Mouse (Mus musculus): ENCODE measurements around the gene Wasf1.

Gene Wasf1

DNA sequence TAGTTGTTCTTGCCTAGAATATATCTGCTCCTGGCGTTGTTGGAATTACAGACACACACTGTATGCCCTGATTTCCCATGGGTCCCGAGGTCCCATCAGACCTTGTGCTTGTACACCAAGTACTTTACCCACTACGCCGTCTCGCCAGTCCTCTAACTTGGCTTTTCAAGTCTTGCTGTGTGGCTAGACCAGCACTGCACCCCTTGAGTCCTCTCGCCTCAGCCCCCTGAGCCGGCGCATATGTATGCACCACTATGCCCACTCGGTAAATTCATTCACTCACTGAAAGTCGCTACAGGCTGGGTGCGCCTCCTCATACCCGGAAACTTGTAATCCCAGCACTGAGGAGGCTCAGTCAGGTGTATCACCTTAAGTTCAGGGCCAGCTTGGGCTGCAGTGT lies 12.5 kb downstream of the Wasf1 start:
- DNase-seq, result no peak

DNA sequence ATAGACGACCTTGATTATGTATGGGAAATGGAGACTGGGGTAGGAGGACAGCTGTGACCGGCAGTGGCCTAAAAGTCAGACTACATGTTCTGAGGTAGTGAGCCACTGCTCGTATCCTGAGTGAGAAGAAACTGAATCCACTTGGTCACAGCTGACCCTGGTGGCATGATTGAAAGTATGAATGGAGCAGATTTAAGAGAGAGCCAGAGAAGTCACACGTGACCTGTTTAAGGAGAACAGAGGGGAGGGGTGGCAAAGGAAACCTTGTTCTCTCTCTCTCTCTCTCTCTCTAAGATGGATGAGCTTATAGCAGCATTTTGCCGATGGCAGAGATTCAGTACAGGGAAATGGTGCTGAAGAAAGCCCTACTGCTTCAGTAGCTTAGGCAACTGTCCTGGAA lies 13.4 kb downstream of the Wasf1 start:
- no peak for DNase-seq

DNA sequence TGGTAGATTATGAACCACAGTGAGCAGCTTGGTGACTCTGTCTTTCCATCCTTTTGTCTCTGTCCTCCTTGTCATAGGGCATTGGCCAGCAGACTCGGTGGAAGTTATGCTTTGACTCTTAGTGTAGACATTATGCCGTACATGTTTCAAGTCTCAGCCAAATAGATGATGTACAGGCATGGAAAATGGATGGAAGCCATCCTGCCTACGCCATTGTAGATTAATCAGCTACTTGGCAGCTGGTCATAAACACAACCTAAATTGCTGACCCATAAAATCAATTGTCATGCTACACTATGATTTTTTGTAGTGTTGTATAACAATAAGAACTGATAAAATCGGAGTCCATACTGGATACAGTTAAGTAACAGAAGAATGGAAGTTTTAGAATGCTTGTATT lies 18.5 kb downstream of the Wasf1 start:
- DNase-seq, result no peak

DNA sequence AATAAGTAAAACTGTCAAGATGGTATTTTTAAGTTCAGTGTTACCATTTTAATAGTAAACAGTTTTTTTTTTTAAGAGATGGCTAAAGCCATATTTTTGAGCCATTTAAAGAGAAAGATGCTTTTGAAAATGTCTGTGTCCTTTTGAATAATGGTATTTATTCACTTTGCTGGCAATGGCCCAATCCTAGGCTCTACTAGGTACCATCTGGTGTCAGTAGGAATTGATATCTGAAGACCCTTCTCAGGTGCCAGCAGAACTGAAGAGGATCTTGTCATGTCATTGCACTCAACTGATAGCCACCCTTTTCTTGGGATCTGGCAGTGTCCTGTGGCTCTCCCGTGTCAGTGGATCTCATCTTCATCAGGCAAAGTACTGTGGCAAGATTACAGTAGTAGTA lies 22.9 kb downstream of the Wasf1 start:
- DNase-seq, result no peak

DNA sequence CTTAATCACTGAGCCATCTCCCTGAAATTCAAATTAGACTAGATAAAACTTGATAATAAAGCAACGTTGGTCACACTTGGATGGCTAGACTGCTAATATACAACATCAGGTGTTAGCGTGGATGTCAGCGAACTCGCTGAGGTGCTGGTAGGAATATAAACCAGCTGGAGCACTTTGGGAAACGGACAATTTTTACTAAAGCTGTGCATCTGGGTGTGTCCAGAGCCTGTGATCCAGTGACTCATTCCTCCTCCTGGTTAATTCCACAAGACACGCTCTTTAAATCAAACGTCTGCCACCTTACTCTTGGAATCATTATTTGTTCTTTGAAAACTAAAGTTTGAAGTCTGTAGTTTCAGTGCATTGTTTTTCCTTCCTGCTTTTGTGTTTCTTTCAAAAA lies 23.5 kb downstream of the Wasf1 start:
- no peak for DNase-seq

DNA sequence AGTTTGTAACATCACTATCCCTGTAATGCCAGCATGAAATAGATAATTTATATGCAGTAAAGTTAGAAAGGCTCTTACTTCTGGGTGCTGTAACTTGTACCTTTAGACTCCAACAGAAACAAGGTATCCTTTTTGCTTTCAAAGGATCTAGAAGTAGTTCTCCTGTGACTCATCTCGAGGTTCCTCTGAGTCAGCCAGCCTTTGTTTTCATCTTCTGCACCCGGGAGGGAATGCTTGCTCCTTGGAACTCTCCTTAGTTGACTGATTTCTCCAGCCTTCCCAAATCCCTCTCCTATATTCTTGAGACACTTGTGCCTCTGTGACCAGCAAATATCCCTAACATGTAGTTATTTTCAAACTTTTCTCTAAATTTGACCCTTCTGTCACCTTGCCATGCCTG lies 25.3 kb downstream of the Wasf1 start:
- no peak for DNase-seq

DNA sequence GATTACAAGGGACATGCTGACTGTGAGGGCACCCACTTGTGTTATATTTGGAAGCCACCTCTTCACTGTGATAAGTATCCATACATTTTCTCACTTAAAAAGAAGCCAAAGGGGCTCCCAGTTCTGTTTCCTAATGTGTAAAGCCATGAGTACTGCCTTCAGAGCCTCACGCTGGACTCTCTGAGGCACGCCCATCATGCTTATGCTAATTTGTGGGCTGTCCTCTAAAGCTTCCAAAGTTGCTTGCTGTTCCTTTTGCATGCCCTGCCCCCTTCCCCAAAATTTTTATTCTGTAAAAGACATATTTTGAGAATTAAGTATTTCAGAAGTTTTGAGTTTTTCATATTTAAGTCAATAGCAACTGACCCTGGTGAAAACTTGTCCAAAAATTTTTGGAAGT lies 27.5 kb downstream of the Wasf1 start:
- no peak for DNase-seq

DNA sequence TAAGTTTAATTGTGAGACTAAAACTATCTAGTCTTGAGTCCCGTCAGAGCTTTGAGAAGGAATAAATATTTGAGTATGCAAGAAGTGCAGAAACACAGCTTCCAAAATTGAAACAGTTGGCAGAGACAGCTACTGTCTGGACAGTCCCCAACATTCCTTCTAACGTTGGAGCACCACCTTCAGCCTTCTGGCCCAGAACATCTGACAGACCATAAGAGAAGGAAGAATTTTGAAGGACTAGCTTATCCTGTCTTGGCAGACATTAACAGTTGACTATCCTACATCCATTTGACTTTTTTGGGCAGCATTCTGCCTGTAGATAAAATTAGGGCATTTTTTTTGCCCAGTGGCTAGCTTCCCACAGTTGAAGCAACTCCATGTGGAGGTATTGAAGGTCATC lies 32.0 kb downstream of the Wasf1 start:
- no peak for DNase-seq

DNA sequence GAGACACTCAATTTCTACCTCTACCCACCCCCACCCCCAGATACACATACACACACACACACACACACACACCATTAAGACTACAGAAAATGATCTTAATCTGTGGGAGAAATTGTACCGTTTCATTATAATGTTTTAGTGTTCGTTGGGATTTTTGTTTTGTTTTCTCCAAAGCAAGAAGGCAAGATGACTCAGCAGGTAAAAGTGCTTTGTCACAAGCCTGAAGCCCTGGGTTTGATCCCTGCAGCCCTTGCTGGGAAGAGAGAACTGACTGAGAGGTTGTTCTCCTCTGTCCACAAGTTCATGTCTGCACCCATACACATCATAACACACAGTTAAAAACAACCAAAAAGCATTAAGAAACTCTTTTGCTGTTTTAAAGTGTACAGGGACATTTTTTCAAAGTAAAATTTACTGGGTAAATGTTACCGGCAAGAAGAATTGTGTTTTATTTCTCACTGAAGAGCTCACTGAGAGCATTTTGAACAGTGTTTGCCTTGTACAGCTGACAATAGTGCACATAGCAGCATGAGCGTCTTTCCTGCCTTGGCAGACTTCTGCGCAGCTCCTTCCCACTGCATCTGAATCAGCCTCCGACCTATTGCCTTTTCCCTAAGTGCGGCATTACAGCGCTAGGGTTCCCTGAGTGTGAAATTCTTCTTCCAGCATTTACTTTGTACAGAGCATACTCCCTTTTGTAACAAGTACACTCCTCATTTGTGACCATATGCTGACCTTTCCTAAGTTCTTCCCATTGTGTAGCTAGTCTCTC lies 35.6 kb downstream of the Wasf1 start:
- no peak for DNase-seq

DNA sequence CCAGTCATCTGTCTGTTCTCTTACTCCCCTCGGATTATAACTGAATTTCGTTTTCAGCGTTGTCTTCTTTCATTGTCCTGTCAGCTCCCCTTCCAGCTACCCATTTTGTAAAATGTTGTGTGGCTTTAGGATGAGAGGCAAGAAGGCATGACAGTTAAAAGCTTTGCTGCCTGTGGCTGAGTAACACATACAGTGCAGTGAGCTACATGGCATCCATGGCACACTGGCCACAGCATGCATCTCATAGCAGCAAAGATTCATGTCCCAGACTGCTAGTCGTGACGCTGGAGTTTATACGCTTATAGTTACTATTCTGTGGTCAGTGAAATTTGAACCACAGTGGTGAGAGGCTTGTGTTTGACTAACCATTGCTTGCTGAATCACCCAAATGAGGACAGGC lies 36.2 kb downstream of the Wasf1 start:
- DNase-seq, result no peak

DNA sequence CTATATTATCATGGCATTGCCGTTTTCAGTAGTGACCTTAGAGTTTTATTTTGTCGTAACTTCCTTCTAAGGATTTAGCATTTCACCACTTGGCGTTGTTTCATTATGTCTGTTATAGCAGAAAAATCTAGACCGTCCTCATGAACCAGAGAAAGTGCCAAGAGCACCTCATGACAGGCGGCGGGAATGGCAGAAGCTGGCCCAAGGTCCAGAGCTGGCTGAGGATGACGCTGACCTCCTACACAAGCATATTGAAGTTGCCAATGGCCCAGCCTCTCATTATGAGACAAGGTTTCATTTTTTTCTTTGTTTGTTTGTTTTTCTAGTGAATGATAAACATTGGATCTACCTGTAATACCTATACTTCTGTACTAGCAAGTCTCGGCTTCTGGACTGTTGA lies 49.7 kb downstream of the Wasf1 start:
- DNase-seq, result no peak

DNA sequence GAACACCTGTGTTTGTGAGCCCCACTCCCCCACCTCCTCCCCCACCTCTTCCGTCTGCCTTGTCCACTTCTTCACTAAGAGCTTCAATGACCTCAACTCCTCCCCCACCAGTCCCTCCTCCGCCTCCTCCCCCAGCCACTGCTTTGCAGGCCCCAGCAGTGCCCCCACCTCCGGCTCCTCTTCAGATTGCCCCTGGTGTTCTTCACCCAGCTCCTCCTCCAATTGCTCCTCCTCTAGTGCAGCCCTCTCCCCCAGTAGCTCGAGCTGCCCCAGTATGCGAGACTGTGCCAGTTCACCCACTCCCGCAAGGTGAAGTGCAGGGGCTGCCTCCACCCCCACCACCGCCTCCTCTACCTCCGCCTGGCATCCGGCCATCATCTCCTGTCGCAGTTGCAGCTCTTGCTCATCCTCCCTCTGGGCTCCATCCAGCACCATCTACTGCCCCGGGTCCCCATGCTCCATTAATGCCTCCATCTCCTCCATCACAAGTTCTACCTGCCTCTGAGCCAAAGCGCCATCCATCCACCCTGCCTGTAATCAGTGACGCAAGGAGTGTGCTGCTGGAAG lies 53.0 kb downstream of the Wasf1 start:
- no peak for DNase-seq

DNA sequence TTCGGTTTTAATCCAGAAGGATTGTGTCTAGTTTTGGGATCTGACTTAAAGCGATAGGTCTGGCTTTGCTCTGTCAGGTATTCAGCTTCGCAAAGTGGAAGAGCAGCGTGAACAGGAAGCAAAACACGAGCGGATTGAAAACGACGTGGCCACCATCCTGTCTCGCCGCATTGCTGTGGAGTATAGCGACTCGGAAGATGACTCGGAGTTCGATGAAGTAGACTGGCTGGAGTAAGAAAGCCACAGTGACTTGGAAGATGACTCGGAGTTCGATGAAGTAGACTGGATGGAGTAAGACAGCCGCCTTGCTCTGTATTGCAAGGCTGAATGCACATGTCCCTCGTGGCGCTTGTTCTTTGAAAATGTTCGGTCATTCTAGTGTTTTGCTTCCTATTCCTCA lies 54.3 kb downstream of the Wasf1 start:
- DNase-seq, result no peak

DNA sequence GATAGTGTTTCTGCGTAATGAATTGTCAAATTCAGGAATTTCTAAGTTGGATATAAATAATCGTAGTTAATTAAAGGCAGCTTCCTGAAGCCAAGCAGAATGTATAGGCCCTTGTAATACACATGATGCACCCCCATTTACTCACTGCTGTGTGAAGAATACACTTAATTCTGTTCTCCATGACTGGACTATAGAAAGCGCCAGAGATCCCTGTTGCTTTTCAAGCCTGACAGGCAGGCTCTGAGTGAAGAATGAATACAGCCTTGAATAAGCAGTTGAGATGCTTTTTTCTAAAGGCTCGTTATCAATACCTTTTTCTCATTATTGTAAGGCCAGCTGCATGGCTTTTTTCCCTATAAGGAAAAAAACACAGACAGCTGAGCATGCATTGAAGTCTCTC lies 59.4 kb downstream of the Wasf1 start:
- no peak for DNase-seq

DNA sequence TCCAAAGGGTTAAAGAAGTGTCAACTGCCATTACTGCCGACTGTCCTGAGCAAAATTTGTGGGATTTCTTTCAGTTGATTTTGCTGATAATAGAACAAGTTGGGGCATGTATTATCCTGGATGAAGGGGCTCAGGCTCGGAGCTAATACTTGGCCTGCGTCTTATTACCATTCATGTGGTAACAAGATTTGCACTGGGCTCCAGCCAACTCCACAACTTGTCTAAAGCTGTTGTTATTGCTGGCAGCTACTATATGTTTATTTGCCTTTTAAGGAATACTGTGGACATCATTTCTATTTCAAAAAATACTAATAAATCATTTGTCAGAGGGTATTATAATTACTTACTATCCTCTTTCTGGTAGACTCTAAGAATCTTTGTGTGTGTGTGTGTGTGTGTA lies 66.9 kb downstream of the Wasf1 start:
- no peak for DNase-seq

DNA sequence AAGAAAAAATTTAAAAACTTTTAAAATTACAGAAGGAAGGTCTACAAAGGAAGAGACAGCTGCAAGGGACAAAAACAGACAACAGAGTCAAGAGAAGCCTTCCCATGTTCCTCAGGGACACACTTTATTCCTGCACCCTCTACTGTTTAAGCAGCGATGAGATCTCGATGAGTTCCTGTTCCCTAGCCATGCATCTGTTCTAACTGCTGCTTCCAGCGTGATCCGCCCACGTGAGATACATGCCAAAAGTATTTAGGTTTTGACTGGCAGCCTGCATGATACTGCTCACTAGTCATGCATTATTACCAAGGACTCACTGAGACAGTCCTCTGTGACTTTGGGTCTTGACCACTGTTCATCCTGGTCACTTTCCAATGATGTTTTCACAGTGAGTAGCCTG lies 72.9 kb downstream of the Wasf1 start:
- no peak for DNase-seq

DNA sequence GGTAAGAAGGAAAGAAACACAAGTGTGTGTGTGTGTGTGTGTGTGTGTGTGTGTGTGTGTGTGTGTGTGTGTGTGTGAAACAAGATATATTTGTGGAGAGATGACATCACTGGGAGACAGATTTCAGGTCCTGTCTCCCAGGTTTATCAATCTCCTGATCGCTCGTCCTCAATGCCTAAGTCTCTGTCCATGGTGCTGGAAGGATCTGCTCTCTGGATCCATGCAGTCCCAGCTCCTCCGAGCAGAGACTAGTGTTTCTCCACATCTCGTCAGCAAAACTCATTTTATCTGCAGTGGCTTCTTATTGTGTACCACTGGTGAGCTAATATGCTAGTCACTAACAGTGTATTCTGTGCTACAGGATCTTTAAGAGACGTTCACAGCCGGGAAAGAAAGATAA lies 78.1 kb downstream of the Wasf1 start:
- DNase-seq, result no peak

DNA sequence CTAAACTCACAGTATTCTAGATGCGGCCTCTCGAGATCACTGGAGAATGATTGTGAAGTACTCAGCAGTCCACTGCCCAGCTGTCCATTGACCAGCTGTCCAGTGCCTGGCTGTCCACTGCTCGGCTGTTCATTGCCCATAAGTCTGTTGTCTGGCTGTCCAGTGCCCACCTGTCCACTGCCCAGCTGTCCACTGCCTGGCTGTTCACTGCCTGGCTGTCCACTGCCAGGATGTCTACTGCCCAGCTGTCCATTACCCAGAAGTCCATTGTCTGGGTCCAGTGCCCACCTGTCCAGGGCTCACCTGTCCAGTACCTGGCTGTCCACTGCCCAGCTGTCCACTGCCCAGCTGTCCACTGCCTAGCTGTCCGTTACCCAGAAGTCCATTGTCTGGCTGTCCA lies 78.7 kb downstream of the Wasf1 start:
- DNase-seq, result no peak

DNA sequence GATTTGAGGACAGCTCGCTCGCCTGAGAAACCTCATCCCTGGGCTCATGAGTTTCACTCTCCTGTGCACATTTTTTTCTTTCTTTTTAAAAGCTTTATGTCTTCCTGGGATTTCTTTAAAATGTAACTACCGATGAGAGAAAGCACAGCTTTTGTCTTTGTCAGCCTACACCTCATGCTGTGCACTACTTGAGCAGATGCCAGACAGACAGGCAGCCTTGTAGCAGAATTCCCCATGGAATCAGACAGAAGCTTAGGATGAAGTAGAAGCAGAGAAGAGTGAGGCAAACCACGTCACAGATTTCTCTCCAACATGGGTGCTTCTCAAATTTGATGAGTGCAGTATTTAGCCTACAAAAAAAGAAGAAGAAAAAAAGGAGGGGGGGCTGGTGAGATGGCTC lies 81.3 kb downstream of the Wasf1 start:
- DNase-seq, result no peak

DNA sequence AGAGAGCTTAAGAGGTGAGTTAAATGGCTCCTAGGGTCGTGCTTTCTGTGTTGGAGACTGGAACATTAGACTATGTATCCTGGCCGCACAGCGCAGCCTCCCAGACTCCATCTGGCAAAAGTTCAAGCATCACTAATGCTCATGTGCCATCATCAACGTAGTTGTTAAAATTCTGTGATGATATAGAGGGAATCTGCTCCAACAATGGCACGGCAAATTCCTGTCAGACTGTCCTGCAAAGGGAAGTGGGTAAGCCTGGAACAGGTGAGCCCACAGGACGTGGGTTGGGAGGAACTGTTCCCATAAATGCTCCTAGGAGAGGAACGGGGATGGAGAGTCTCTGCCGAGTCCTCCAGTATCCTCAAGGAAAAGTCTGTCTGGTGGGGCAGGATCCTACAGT lies 85.3 kb downstream of the Wasf1 start:
- DNase-seq, result no peak

DNA sequence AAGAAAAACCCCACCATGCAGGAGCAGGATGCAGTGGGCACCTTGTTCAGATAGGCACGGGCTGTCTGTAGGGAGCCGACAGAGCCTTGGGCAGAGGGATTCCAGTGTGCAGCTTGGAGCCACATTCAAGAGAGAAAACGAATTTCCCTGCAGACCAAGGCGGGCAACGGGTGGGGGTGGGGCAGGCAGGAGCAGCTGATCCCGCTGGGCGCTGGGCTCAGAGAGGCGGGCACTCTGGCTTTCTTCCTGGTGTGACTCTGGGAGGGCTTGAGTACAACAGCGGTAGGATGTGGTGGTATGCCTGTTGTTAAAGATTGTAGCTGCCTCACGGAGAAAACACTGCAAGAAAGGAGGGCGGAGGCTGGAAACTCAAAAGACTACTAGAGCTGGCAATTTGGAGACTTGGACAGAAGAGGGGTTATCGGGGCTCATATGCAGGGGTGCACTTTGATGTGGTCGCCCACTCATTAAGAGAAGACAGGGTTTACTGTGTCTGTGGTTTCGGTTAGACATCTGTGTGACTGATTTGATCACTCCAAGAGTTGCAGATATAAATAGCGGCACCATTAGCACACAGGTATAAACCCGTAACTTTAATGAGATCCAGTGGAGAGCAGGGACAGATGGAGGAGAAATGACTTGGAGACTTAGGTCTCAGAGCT lies 86.2 kb downstream of the Wasf1 start:
- no peak for DNase-seq

DNA sequence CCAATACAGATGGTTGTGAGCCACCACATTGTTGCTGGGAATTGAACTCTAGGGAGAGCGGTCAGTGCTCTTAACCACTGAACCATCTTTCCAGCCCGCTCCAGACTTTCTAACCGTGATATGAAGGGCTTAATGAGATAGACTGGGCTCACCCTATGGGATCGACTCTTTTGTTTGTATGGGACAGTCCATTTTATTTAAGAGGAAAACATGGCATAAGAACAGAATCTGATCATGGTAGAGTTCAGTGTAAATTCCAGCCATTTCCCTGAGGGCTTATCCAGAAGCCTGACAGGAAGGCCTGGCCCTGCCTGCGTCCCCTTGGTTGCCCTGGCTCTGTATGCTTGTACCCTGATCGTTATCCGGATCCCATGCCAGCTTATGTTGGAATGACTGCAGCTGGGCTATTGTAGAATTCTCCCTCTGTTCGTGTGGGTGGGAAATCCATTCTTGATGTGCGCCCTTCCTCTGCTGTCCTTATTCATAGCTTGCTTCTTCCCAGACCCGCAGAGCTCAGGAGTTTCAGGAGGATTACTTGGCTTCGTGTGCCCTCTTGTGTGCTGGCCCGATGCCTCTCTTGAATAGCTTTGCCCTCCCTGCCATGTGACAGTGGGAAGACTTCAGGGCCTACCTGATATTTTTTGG lies 87.4 kb downstream of the Wasf1 start:
- DNase-seq, result no peak

DNA sequence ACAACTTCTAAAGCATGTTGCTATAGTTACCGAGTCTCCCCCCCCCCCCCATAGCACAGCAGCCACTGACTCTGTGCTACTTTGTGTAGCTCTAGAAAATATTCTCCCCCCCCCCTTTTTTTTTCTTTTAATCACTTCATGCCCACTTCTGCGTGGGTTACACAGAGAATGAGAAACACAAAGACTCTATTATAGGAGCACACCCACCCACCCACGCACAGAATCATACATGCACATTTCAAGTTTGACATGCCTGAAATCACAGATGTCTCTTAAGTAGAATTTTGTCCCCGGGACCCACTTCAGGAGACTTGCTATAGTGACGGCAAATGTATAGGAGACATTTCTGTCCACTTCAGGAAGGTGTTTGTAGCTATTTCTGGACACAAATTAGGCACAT lies 88.0 kb downstream of the Wasf1 start:
- DNase-seq, result no peak

DNA sequence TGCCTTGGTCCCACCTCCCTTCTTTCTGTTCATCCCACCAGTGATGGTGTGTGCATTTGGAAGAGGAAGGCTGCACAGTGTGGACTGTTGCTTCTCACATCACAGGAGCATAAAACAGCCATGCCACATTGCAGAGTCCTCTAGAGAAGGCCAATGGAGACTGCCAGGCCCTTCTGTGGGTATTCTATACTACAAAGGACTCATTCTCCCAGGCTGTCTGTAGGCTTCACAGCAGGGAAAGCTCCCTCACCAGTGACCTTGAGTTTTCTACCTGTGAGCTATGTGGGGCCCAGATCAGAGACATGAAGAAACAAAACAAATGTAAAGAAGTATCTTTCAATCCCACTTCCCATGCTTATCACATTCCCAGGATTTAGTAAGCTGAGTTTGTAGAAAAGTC lies 100.5 kb downstream of the Wasf1 start:
- DNase-seq, result no peak
